Mouse (Mus musculus) heart, postnatal 0 days (tissue): ENCODE data around the gene Prr15l. TPM values are rescaled to one million over a fixed set of nuclear protein-coding genes. Genes with fewer than 3 reads are reported as not detected.

Experiments used
- ATAC-seq: fragments of 200-750 bp; cut with Nextera tagmentation; 2 replicates; pipeline ENCODE4 v1.8.0; 2017; ENCODE audit warnings: low read depth, moderate number of reproducible peaks, moderate library complexity; ENCODE audit not compliant: insufficient read depth
- DNase-seq: peaks from one replicate; pipeline ENCODE4 v3.0.0-alpha.2; 2016; ENCODE audit warnings: low spot score
- H3K27ac ChIP-seq: fragments of 300-500 bp; sonication (generic); 2 replicates; pipeline ENCODE4 v1.5.1; 2014; ENCODE audit warnings: low read depth, mild to moderate bottlenecking
- H3K27me3 ChIP-seq: fragments of 300-500 bp; sonication (generic); 2 replicates; pipeline ENCODE4 v1.6.1; 2014; ENCODE audit warnings: low read length, mixed read lengths; ENCODE audit not compliant: control insufficient read depth, insufficient read depth
- H3K36me3 ChIP-seq: fragments of 300-500 bp; sonication (generic); replicated peaks from 2 replicates; pipeline ENCODE4 v1.6.1; 2014; ENCODE audit warnings: low read length, mixed read lengths; ENCODE audit not compliant: control insufficient read depth, insufficient read depth
- H3K4me1 ChIP-seq: fragments of 300-500 bp; sonication (generic); 2 replicates; pipeline ENCODE4 v1.6.1; 2014; ENCODE audit warnings: antibody characterized with exemption; ENCODE audit not compliant: control insufficient read depth, insufficient read depth
- H3K4me2 ChIP-seq: fragments of 300-500 bp; sonication (generic); 2 replicates; pipeline ENCODE4 v1.6.1; 2014; ENCODE audit warnings: low read depth, mild to moderate bottlenecking, low read length, moderate library complexity
- H3K4me3 ChIP-seq: fragments of 300-500 bp; sonication (generic); 2 replicates; pipeline ENCODE4 v1.5.1; 2014; ENCODE audit warnings: low read depth, low read length
- H3K9ac ChIP-seq: fragments of 300-500 bp; sonication (generic); replicated peaks from 2 replicates; pipeline ENCODE4 v1.6.1; 2014; ENCODE audit warnings: low read depth, low read length, mixed read lengths
- H3K9me3 ChIP-seq: fragments of 300-500 bp; sonication (generic); replicated peaks from 2 replicates; pipeline ENCODE4 v1.6.1; 2016; ENCODE audit warnings: low read length; ENCODE audit not compliant: control insufficient read depth
- CTCF ChIP-seq: IDR thresholded peaks from 2 replicates; pipeline ENCODE4 v1.5.1; 2016; ENCODE audit warnings: antibody characterized with exemption, control low read depth, low read depth
- EP300 ChIP-seq: IDR thresholded peaks from 2 replicates; pipeline ENCODE4 v1.6.1; 2016; ENCODE audit warnings: antibody characterized with exemption, low read depth
- WGBS: fragments of 180-500 bp; shearing (Covaris S2); extraction: QIAGEN DNeasy Blood & Tissue Kit; methylation state at CpG from one replicate; pipeline ENCODE4 v1.1.7; 2014; 5-methylcytosine and 5-hydroxymethylcytosine counted together
- polyA plus RNA-seq: library from polyadenylated mRNA; unstranded; fragments of >200 nt; fragmentation: Nextera tagmentation; extraction: Ambion mirVana; gene quantifications from 2 replicates; pipeline ENCODE4 v1.2.1, GENCODE M21; 2015
- total RNA-seq: library from RNA; depleted of rRNA; stranded (reverse); fragments of >200 nt; gene quantifications from 2 replicates; pipeline ENCODE4 v1.2.3, GENCODE M21; 2014; ENCODE audit warnings: low replicate concordance

The Prr15l gene
- total and polyA plus RNA-seq, 2 experiments from 2014 or later = 1.2 TPM; not detected in 1

GRCm38 (mm10) chr11:96973426-96973964, 45.6 kb downstream of the Prr15l start:
- Histone ChIP-seq H3K9me3 (no peaks in the 10 kb centered on the region), H3K27ac (peak overlapping the region; percentile 76), H3K9ac (no peak overlapping the region), H3K4me3 (no peak overlapping the region), H3K4me1 (peaks cover 65% of the 10 kb centered on the region), H3K27me3 (no peaks in the 10 kb centered on the region), H3K4me2 (no peak overlapping the region), H3K36me3 (no peaks in the 10 kb centered on the region)
- DNase-seq (no peak), ATAC-seq (no peak)
- TF ChIP-seq EP300 (no peak), CTCF (no peak)
- WGBS = 74% methylated on average over 5 of the region's 5 CpGs

- H3K36me3 ChIP-seq = no peaks in the 10 kb centered on the region
- 76% methylated on average over 5 of the region's 5 CpGs for WGBS
- peaks cover 52% of the 10 kb centered on the region for H3K4me1 ChIP-seq
- no peak overlapping the region for H3K4me3 ChIP-seq
- H3K27ac ChIP-seq = 0 out of 2 replicates have a peak overlapping the region, but pooled peaks have one; percentile 2
- DNase-seq (no peak), ATAC-seq (no peak)
- no peak overlapping the region for H3K4me2 ChIP-seq
- no peak overlapping the region for H3K9ac ChIP-seq
- no peaks in the 10 kb centered on the region for H3K27me3 ChIP-seq
- TF ChIP-seq CTCF (no peak), EP300 (no peak)
- no peaks in the 10 kb centered on the region for H3K9me3 ChIP-seq
Measured at GRCm38 (mm10) chr11:96974813-96975212, 46.9 kb downstream of the Prr15l start.

GRCm38 (mm10) chr11:96975511-96976378, 47.8 kb downstream of the Prr15l start:
- TF ChIP-seq EP300 = no peak
- TF ChIP-seq CTCF = no peak
- Histone ChIP-seq H3K4me3 (peak overlapping the region; percentile 65), H3K9me3 (no peaks in the 10 kb centered on the region), H3K36me3 (no peaks in the 10 kb centered on the region), H3K27me3 (no peaks in the 10 kb centered on the region), H3K4me1 (peaks cover 43% of the 10 kb centered on the region), H3K27ac (peak overlapping the region; percentile 94), H3K4me2 (peak overlapping the region; percentile 81), H3K9ac (peak overlapping the region; percentile 81)
- WGBS = 59% methylated on average over 10 of the region's 10 CpGs
- DNase-seq (no peak), ATAC-seq (no peak)

GRCm38 (mm10) chr11:96976379-96976687, 48.4 kb downstream of the Prr15l start:
- ATAC-seq (no peak), DNase-seq (no peak)
- no peaks in the 10 kb centered on the region for H3K27me3 ChIP-seq
- peak overlapping the region; percentile 65 for H3K4me3 ChIP-seq
- H3K4me1 ChIP-seq = peaks cover 37% of the 10 kb centered on the region
- H3K36me3 ChIP-seq = no peaks in the 10 kb centered on the region
- WGBS = 38% methylated on average over 3 of the region's 3 CpGs
- peak overlapping the region; percentile 81 for H3K4me2 ChIP-seq
- H3K27ac ChIP-seq = peak overlapping the region; percentile 94
- H3K9ac ChIP-seq = peak overlapping the region; percentile 81
- no peak for TF ChIP-seq EP300
- H3K9me3 ChIP-seq = no peaks in the 10 kb centered on the region

GRCm38 (mm10) chr11:96976911-96977591, 49.1 kb downstream of the Prr15l start:
- Histone ChIP-seq H3K4me3 (peak overlapping the region; percentile 65), H3K4me1 (peaks cover 30% of the 10 kb centered on the region), H3K27me3 (no peaks in the 10 kb centered on the region), H3K9me3 (no peaks in the 10 kb centered on the region), H3K9ac (peak overlapping the region; percentile 81), H3K27ac (peak overlapping the region; percentile 94), H3K4me2 (peak overlapping the region; percentile 81), H3K36me3 (no peaks in the 10 kb centered on the region)
- ATAC-seq (peak; percentile 79), DNase-seq (peak; percentile 88)
- TF ChIP-seq CTCF = 0 out of 2 replicates have a peak, but pooled peaks have one; percentile 0
- no peak for TF ChIP-seq EP300
- WGBS = 1% methylated on average over 36 of the region's 50 CpGs
